Comparison of ENCODE assay signal across 8 mouse cellular contexts in genomic region chr9:21977972-21978371, GRCm38 (mm10). TPM values are rescaled to one million over a fixed set of nuclear protein-coding genes. Genes with fewer than 3 reads are reported as not detected.
DNase-seq lines count a peak whose midpoint lies in the region; ATAC-seq lines count a peak whose summit lies in the region.

No protein-coding gene starts in this region.

- no peak overlapping the region for H3K4me3 ChIP-seq in heart, embryonic 10.5 days
- no peak overlapping the region for H3K4me3 ChIP-seq in limb, embryonic 10.5 days

- WGBS in heart, embryonic 10.5 days = 17% methylated on average over 2 of the region's 2 CpGs
- 18% methylated on average over 2 of the region's 2 CpGs for WGBS in limb, embryonic 10.5 days

- peak; percentile 41 for DNase-seq in heart, postnatal 4 days
- DNase-seq in heart, embryonic 10.5 days (ENCODE audit: low spot score) = no peak
- DNase-seq in 416B (ENCODE audit: low read depth) (peak; percentile 28), R1 (ENCODE audit: low read depth, low spot score) (peak; percentile 49)
- DNase-seq in limb, embryonic 10.5 days (ENCODE audit: low spot score) = peak; percentile 51
- peak; percentile 81 for DNase-seq in thymus, postnatal 4 days
- no peak for DNase-seq in frontal cortex, adult 2 months (ENCODE audit: extremely low spot score in 1 of 2, low spot score in 1 of 2)

- no peaks in the 10 kb centered on the region for H3K9me3 ChIP-seq in heart, embryonic 10.5 days
- no peaks in the 10 kb centered on the region for H3K9me3 ChIP-seq in limb, embryonic 10.5 days (replicated peaks)

- ATAC-seq in inflammation-experienced regulatory T-cells, adult 6 months = no peak

- no peaks in the 10 kb centered on the region for H3K4me1 ChIP-seq in heart, embryonic 10.5 days
- no peaks in the 10 kb centered on the region for H3K4me1 ChIP-seq in limb, embryonic 10.5 days

- H3K27ac ChIP-seq in heart, embryonic 10.5 days = no peak overlapping the region
- H3K27ac ChIP-seq in limb, embryonic 10.5 days = no peak overlapping the region

- peaks cover 61% of the 10 kb centered on the region for H3K27me3 ChIP-seq in heart, embryonic 10.5 days (ENCODE audit: insufficient read depth, poor library complexity, severe bottlenecking)
- peaks cover 8% of the 10 kb centered on the region; the same call in 1 of the 2 replicates for H3K27me3 ChIP-seq in limb, embryonic 10.5 days (ENCODE audit: low read depth, poor library complexity, severe bottlenecking)

- 0 out of 2 replicates have a peak, but pooled peaks cover 2% of the 10 kb centered on the region for H3K36me3 ChIP-seq in heart, embryonic 10.5 days
- peaks cover 8% of the 10 kb centered on the region; the same call in 1 of the 2 replicates for H3K36me3 ChIP-seq in limb, embryonic 10.5 days

RNA-seq across cellular contexts. Expression of gene Rgl3, which starts 11.3 kb away (rescaled TPM):
- under 1 TPM; 0.71 to 0.97 TPM for total RNA-seq in heart, postnatal 4 days (2021)
- polyA plus RNA-seq in heart, embryonic 10.5 days (2016; fragmentation: Nextera tagmentation; extraction: Ambion mirVana) = 1.8 and 2.3 TPM in 2 replicates
- polyA plus RNA-seq in limb, embryonic 10.5 days (2016; fragmentation: Nextera tagmentation; extraction: Ambion mirVana) = 5.1 and 5.7 TPM in 2 replicates
- polyA plus RNA-seq in frontal cortex, adult 2 months (2012; rRNA removed) = 5.0 and 6.7 TPM in 2 replicates
- polyA plus RNA-seq in inflammation-experienced regulatory T-cells, adult 6 months (2017; shearing (Covaris generic)) = not detected

RNA-seq across cellular contexts. Expression of gene Epor, which starts 14.7 kb away (rescaled TPM):
- 1 to 10 TPM; 1.7 to 2.1 TPM for total RNA-seq in heart, postnatal 4 days (2021)
- 25.0 and 25.9 TPM in 2 replicates for polyA plus RNA-seq in heart, embryonic 10.5 days (2016; fragmentation: Nextera tagmentation; extraction: Ambion mirVana)
- 7.6 and 8.2 TPM in 2 replicates for polyA plus RNA-seq in limb, embryonic 10.5 days (2016; fragmentation: Nextera tagmentation; extraction: Ambion mirVana)
- 8.8 and 10.3 TPM in 2 replicates for polyA plus RNA-seq in frontal cortex, adult 2 months (2012; rRNA removed)
- polyA plus RNA-seq in inflammation-experienced regulatory T-cells, adult 6 months (2017; shearing (Covaris generic)) = under 1 TPM in 2 of 3 experiments, not detected in 1; 0.31 to 0.38 TPM

RNA-seq across cellular contexts. Expression of gene Swsap1, which starts 22.4 kb away (rescaled TPM):
- 1 to 10 TPM; 8.8 to 9.0 TPM for total RNA-seq in heart, postnatal 4 days (2021)
- polyA plus RNA-seq in heart, embryonic 10.5 days (2016; fragmentation: Nextera tagmentation; extraction: Ambion mirVana) = 5.7 and 6.9 TPM in 2 replicates
- 7.3 and 8.2 TPM in 2 replicates for polyA plus RNA-seq in limb, embryonic 10.5 days (2016; fragmentation: Nextera tagmentation; extraction: Ambion mirVana)
- polyA plus RNA-seq in frontal cortex, adult 2 months (2012; rRNA removed) = 9.0 and 10.1 TPM in 2 replicates
- polyA plus RNA-seq in inflammation-experienced regulatory T-cells, adult 6 months (2017; shearing (Covaris generic)) = 1 to 10 TPM; 3.6 to 6.2 (median 4.9) TPM

RNA-seq across cellular contexts. Expression of gene Ccdc151, which starts 24.5 kb away (rescaled TPM):
- not detected for total RNA-seq in heart, postnatal 4 days (2021)
- 0.20 and 0.75 TPM in 2 replicates for polyA plus RNA-seq in heart, embryonic 10.5 days (2016; fragmentation: Nextera tagmentation; extraction: Ambion mirVana)
- 2.0 TPM in 2 replicates for polyA plus RNA-seq in limb, embryonic 10.5 days (2016; fragmentation: Nextera tagmentation; extraction: Ambion mirVana)
- polyA plus RNA-seq in frontal cortex, adult 2 months (2012; rRNA removed) = 6.9 TPM in 2 replicates
- not detected for polyA plus RNA-seq in inflammation-experienced regulatory T-cells, adult 6 months (2017; shearing (Covaris generic))

RNA-seq across cellular contexts. Expression of gene Prkcsh, which starts 24.6 kb away (rescaled TPM):
- 10 to 100 TPM; 69.8 to 73.7 TPM for total RNA-seq in heart, postnatal 4 days (2021)
- 89.8 and 106 TPM in 2 replicates for polyA plus RNA-seq in heart, embryonic 10.5 days (2016; fragmentation: Nextera tagmentation; extraction: Ambion mirVana)
- 111 and 113 TPM in 2 replicates for polyA plus RNA-seq in limb, embryonic 10.5 days (2016; fragmentation: Nextera tagmentation; extraction: Ambion mirVana)
- polyA plus RNA-seq in frontal cortex, adult 2 months (2012; rRNA removed) = 106 and 112 TPM in 2 replicates
- polyA plus RNA-seq in inflammation-experienced regulatory T-cells, adult 6 months (2017; shearing (Covaris generic)) = 10 to 100 TPM; 30.8 to 47.7 (median 36.1) TPM

Comparison
In these comparisons a context has a peak if more than half of its experiments do, and no peak if none do; other contexts are left out.
1. DNase-seq: peak in heart, postnatal 4 days (single experiment), 416B (single experiment), R1 (single experiment), limb, embryonic 10.5 days (single experiment) and thymus, postnatal 4 days (single experiment); none in heart, embryonic 10.5 days (single experiment) and frontal cortex, adult 2 months (0 of 2).